Mouse (Mus musculus): ENCODE results near the gene Syt14. TPM values are rescaled to one million over a fixed set of nuclear protein-coding genes. Genes with fewer than 3 reads are reported as not detected.

The Syt14 gene
- polyA plus RNA-seq, 1 experiment = 0.11 TPM

- TF ChIP-seq CTCF (IDR thresholded peaks at IDR 0.05; ENCODE audit: insufficient read depth, low read length) (no peak), POLR2A (IDR thresholded peaks at IDR 0.05; ENCODE audit: borderline replicate concordance, extremely low read depth, low read depth, low read length) (no peak)
- H3K4me1 ChIP-seq (ENCODE audit: control insufficient read depth, insufficient read depth, low read length) = no peaks in the 10 kb centered on the region
- H3K4me3 ChIP-seq (replicated peaks; ENCODE audit: extremely low read depth, low read depth, low read length) = no peak overlapping the region
- DNase-seq = no peak
These were observed 34.7 kb downstream of the Syt14 start for GRCm38 (mm10) chr1:193000908-193001307.

GRCm38 (mm10) chr1:192994179-192994873 lies 41.2 kb downstream of the Syt14 start:
- 74% methylated on average over 2 of the region's 2 CpGs for WGBS

GRCm38 (mm10) chr1:192993491-192993890 lies 42.1 kb downstream of the Syt14 start:
- Histone ChIP-seq H3K4me3 (replicated peaks; ENCODE audit: extremely low read depth, low read depth, low read length) (no peak overlapping the region), H3K4me1 (ENCODE audit: control insufficient read depth, insufficient read depth, low read length) (no peaks in the 10 kb centered on the region)
- no peak for DNase-seq
- TF ChIP-seq CTCF (IDR thresholded peaks at IDR 0.05; ENCODE audit: insufficient read depth, low read length) (no peak), POLR2A (IDR thresholded peaks at IDR 0.05; ENCODE audit: borderline replicate concordance, extremely low read depth, low read depth, low read length) (no peak)

More at GRCm38 (mm10) chr1:192994179-192994873, 41.2 kb downstream of the Syt14 start:
- Histone ChIP-seq H3K4me3 (replicated peaks; ENCODE audit: extremely low read depth, low read depth, low read length) (no peak overlapping the region), H3K4me1 (ENCODE audit: control insufficient read depth, insufficient read depth, low read length) (no peaks in the 10 kb centered on the region)
- DNase-seq = no peak
- TF ChIP-seq CTCF (IDR thresholded peaks at IDR 0.05; ENCODE audit: insufficient read depth, low read length) (no peak), POLR2A (IDR thresholded peaks at IDR 0.05; ENCODE audit: borderline replicate concordance, extremely low read depth, low read depth, low read length) (no peak)

GRCm38 (mm10) chr1:192987203-192987602 lies 48.4 kb downstream of the Syt14 start:
- TF ChIP-seq CTCF (IDR thresholded peaks at IDR 0.05; ENCODE audit: insufficient read depth, low read length) (no peak), POLR2A (IDR thresholded peaks at IDR 0.05; ENCODE audit: borderline replicate concordance, extremely low read depth, low read depth, low read length) (no peak)
- DNase-seq = no peak
- no peaks in the 10 kb centered on the region for H3K4me1 ChIP-seq (ENCODE audit: control insufficient read depth, insufficient read depth, low read length)
- no peak overlapping the region for H3K4me3 ChIP-seq (replicated peaks; ENCODE audit: extremely low read depth, low read depth, low read length)
- 83% methylated on average over 3 of the region's 3 CpGs for WGBS

GRCm38 (mm10) chr1:192986481-192986880 lies 49.1 kb downstream of the Syt14 start:
- Histone ChIP-seq H3K4me3 (replicated peaks; ENCODE audit: extremely low read depth, low read depth, low read length) (no peak overlapping the region), H3K4me1 (ENCODE audit: control insufficient read depth, insufficient read depth, low read length) (no peaks in the 10 kb centered on the region)
- 55% methylated on average over 3 of the region's 3 CpGs for WGBS
- DNase-seq = no peak
- TF ChIP-seq CTCF (IDR thresholded peaks at IDR 0.05; ENCODE audit: insufficient read depth, low read length) (no peak), POLR2A (IDR thresholded peaks at IDR 0.05; ENCODE audit: borderline replicate concordance, extremely low read depth, low read depth, low read length) (no peak)

GRCm38 (mm10) chr1:192984333-192984732 lies 51.2 kb downstream of the Syt14 start:
- DNase-seq = no peak
- TF ChIP-seq CTCF (IDR thresholded peaks at IDR 0.05; ENCODE audit: insufficient read depth, low read length) = no peak
- no peak overlapping the region for H3K4me3 ChIP-seq (replicated peaks; ENCODE audit: extremely low read depth, low read depth, low read length)
- H3K4me1 ChIP-seq (ENCODE audit: control insufficient read depth, insufficient read depth, low read length) = no peaks in the 10 kb centered on the region
- WGBS = 82% methylated on average over 4 of the region's 4 CpGs

- 79% methylated on average over 3 of the region's 3 CpGs for WGBS
- no peak for DNase-seq
- no peak overlapping the region for H3K4me3 ChIP-seq (replicated peaks; ENCODE audit: extremely low read depth, low read depth, low read length)
- TF ChIP-seq POLR2A (IDR thresholded peaks at IDR 0.05; ENCODE audit: borderline replicate concordance, extremely low read depth, low read depth, low read length) (no peak), CTCF (IDR thresholded peaks at IDR 0.05; ENCODE audit: insufficient read depth, low read length) (no peak)
- H3K4me1 ChIP-seq (ENCODE audit: control insufficient read depth, insufficient read depth, low read length) = no peaks in the 10 kb centered on the region
These were observed 53.9 kb downstream of the Syt14 start for GRCm38 (mm10) chr1:192981658-192982057.

- 64% methylated on average over 1 of the region's 1 CpGs for WGBS
- TF ChIP-seq POLR2A (IDR thresholded peaks at IDR 0.05; ENCODE audit: borderline replicate concordance, extremely low read depth, low read depth, low read length) = no peak
- no peak for TF ChIP-seq CTCF (IDR thresholded peaks at IDR 0.05; ENCODE audit: insufficient read depth, low read length)
- no peaks in the 10 kb centered on the region for H3K4me1 ChIP-seq (ENCODE audit: control insufficient read depth, insufficient read depth, low read length)
- no peak overlapping the region for H3K4me3 ChIP-seq (replicated peaks; ENCODE audit: extremely low read depth, low read depth, low read length)
- no peak for DNase-seq
These were observed 54.5 kb downstream of the Syt14 start for GRCm38 (mm10) chr1:192981120-192981519.

- H3K4me3 ChIP-seq (replicated peaks; ENCODE audit: extremely low read depth, low read depth, low read length) = no peak overlapping the region
- H3K4me1 ChIP-seq (ENCODE audit: control insufficient read depth, insufficient read depth, low read length) = no peaks in the 10 kb centered on the region
- no peak for DNase-seq
- WGBS = 89% methylated on average over 5 of the region's 5 CpGs
- TF ChIP-seq POLR2A (IDR thresholded peaks at IDR 0.05; ENCODE audit: borderline replicate concordance, extremely low read depth, low read depth, low read length) (no peak), CTCF (IDR thresholded peaks at IDR 0.05; ENCODE audit: insufficient read depth, low read length) (no peak)
These were observed 73.3 kb downstream of the Syt14 start for GRCm38 (mm10) chr1:192962323-192962722.

- DNase-seq = no peak
- H3K4me1 ChIP-seq (ENCODE audit: control insufficient read depth, insufficient read depth, low read length) = no peaks in the 10 kb centered on the region
- H3K4me3 ChIP-seq (replicated peaks; ENCODE audit: extremely low read depth, low read depth, low read length) = no peak overlapping the region
- 73% methylated on average over 2 of the region's 2 CpGs for WGBS
- TF ChIP-seq CTCF (IDR thresholded peaks at IDR 0.05; ENCODE audit: insufficient read depth, low read length) (no peak), POLR2A (IDR thresholded peaks at IDR 0.05; ENCODE audit: borderline replicate concordance, extremely low read depth, low read depth, low read length) (no peak)
These were observed 87.8 kb downstream of the Syt14 start for GRCm38 (mm10) chr1:192947839-192948173.
